Mouse (Mus musculus) adrenal gland, adult 8-10 months (tissue): ENCODE data around the gene 1700012B09Rik. TPM values are rescaled to one million over a fixed set of nuclear protein-coding genes. Genes with fewer than 3 reads are reported as not detected.

ENCODE experiments used
- DNase-seq: peaks from one replicate; pipeline ENCODE4 v3.0.0; 2022
- total RNA-seq, 4 experiments: library from RNA; stranded (reverse); gene quantifications; 2 replicates each; pipeline ENCODE4 v1.2.4; 2022

The 1700012B09Rik gene
- total RNA-seq, result not detected

GRCm38 (mm10) chr9:14770803-14771471 lies at the start of gene 1700012B09Rik:
1700012B09Rik (minus strand) TSS chr9:14771030.
- DNase-seq, result no peak

DNA sequence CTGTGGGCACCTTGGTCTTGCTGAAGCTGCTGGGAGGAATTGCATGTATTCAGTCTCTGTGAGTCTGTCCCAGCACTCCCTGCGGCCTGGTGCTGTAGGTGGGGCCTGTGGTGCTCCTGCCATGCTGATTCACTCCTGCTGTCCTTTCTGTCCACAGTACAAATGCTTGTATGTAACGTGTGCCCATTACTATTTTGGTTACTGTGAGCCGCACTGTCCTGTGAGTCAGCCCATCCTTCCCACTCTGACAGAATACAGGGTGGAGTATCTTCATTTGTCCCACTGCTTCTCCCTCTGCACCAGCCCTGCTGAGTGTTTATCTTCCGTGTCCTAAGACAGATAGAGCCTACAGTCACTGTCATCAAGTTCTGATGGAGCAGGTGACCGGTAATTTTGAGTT lies 39.3 kb upstream of the 1700012B09Rik start:
- no peak for DNase-seq

GRCm38 (mm10) chr9:14806786-14807185 lies 36.0 kb upstream of the 1700012B09Rik start:
- DNase-seq, result no peak

DNA sequence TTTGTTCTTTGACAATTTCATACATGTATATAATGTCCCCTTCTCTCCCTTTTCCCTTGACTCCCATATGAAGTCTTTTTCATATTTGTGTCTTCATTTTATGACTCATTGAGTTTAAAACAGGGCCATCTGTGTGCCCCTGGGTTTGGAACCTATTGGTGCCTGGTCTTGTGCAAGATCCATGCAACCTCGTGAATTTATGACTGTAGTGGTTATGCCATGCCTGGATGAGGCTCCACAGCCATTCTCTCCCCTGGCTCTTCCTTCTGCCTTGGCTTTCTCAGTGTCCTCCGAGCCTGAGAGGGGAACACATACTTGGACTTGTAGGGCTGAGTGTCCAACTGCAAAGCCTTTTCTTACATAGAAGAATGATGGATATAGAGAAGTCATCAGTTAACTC lies 34.9 kb upstream of the 1700012B09Rik start:
- DNase-seq, result peak; percentile 19

- no peak for DNase-seq
These were observed 16.5 kb upstream of the 1700012B09Rik start for GRCm38 (mm10) chr9:14787356-14787755.

DNA sequence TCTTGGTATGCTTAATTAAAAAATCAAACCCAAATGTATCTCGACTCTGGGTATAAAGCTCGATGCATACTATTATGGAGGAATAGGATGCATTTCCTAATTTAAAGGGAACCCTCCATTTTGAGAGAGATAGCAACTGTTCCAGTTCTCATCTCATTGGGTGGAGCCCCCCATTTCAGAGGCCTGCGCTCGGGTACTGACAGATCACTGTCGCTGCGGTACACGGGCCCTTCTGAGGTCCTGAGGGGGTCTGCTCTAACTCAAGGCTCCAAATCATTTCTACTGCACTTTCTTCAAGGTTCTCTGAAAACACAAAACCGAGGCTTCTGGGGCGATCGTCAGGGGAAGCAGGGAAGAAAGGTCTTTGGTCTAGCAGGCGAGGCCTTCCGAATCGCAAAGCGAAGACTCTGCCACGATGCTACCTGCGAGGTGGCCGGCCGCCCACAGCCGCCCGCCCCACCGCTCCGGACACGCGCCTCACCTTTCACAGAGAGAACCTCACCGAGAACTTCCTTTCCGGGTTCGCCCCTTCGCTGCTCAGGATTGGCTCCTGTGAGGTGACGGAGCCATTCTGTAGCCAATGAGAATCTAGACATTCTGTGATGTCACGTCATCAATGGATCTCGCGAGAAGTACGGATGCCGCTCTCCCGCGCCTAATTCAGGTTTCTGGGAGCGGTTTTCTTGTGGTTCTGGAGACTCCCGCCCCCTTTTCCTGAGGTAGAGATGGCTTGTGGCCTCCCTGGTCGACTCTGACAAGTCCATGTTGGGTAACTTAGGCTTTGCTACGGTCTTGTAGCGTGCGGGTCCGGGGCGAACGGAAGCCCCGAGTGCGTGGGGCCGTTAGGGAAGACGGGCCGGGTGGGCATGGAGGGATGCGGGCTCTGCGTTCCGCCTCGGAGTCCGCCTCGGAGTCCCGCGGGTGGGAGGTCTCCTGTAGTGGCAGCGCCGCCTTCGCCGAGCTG lies 13.5 kb upstream of the 1700012B09Rik start, which contains the start of the genes Mre11a and Ankrd49:
Gene Mre11a, plus strand, starts transcription at position 616 of the 964 bp plus-strand sequence.
Gene Ankrd49, minus strand, starts transcription at position 818 of the 964 bp plus-strand sequence.
- DNase-seq, result peak; percentile 93

DNA sequence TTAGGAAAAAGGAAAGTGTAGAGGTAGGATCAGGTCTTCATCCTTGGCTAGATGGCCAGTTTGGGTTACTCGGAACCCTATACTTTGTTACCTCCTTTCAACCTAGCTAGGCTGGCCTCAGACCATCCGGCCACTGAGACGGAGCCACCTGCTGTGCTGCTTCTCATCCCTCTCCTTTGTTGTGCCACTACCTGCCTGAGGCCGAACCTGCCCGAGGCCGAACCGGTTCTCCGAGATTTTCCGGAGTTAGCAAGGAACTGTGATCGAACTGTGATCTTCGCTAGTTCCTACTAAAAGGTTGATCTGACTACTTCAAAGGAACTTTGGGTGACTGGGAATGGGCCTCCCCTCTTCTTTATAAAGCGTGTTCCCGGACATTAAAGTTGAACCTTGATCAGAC lies 7.5 kb upstream of the 1700012B09Rik start:
- no peak for DNase-seq

- no peak for DNase-seq
These were observed 3.0 kb upstream of the 1700012B09Rik start for GRCm38 (mm10) chr9:14773813-14774212.

DNA sequence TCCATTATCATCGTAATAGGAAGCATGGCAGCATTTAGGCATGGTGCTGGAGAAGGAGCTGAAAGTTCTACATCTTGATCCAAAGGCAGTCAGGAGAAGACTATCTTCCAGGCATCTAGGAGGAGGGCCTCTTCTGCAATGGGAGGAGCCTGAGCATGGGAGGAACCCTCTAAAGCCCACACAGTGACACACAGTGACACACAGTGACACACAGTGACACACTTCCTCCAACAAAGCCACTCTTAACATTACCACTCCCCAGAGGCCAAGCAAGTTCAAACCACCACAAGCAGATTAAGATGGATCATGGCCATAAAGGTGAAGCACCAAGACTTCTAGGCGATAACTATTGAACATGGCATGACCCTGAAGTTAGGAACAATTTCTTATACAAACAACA lies 1.2 kb upstream of the 1700012B09Rik start:
- DNase-seq, result no peak

- DNase-seq, result no peak
These were observed 1.0 kb downstream of the 1700012B09Rik start for GRCm38 (mm10) chr9:14769811-14770210.

DNA sequence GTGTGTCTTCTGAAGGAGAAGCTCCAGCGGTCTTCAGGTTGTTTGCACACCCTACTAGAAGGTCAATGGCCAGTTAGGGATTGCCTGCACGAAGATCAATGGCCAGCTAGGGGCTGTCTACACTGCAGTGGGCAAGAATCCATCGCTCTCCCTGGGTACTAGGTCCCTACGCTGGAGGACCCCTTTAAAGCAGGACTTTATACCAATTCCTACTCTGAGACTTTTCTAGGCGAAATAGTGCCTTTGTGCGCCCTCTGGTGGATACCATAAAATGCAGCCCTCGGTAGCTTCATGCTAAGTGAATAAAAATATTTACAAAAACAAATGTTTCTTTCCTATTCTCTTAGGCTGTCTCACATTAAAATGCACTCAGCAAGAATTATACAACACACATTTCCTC lies 6.1 kb downstream of the 1700012B09Rik start:
- DNase-seq, result no peak

DNA sequence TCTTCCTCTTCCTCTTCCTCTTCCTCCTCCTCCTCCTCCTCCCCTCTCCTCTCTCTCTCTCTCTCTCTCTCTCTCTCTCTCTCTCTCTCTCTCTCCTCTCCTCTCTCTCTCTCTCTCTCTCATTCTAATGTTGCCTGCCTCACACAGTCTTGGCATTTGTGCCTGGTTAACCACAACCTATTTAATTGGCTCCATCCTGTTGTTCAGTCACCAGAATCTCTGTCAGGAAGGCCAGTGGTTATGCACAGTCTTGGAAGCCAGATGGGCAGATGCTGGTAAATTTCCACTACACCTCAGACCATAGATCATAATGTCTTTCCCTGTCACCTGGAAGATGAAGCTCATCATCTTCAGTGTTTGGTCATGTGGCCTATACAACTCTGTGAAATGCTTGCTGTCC lies 11.6 kb downstream of the 1700012B09Rik start:
- no peak for DNase-seq

DNA sequence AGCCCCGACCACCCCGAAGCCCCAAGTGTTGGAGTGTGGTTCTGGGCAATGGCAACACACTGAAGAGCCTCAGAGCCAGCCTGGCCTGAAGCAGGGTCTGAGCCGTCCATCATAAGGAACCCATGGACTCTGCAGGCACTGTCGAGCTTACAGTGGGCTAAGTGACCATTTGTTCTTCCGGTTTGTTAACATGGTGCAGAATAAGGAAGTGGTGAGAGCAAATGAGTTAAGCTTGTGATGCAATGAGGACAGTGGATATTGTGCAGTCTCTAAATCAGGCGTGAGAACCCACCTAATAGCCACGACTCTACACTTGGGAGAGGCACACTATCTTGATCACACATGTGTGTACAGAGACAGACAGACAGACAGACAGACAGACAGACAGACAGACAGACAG lies 12.2 kb downstream of the 1700012B09Rik start:
- DNase-seq, result no peak

DNA sequence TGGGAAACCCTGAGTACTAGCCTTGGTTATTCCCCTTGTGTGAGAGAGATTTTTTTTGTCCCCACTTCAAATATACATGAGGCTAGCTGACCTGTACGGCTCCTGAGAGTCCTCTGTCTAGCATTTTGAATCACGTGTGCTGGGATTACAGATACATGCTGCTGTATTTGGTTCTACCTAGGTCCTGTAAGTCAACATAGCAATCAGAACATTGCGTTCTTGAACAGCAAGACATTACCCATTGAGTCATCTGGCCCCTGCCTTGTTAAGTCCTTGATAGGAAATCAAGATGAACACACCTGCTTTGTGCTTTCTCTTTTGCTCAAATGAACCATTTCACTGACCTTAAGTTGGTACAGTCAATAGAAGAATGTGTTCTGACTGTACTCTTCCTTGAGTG lies 16.4 kb downstream of the 1700012B09Rik start:
- no peak for DNase-seq

DNA sequence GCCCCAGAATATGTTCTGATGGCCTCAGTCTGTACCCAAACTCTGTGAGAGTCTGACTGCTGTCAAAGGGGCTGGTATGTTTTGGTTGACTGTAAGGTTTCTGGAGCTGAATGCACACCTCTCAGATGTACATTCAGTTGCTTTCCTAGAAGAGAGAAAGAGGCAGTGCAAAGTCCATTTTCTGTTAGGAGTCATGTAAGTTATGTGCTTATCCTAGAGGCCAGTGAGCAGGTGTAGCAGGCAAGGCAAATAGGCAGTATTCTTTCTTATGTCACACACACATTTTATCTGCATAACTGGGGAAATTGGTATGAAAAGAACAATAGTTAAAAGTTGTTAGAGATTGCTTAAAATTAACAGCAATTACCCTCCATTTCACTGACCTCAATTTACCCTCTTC lies 16.9 kb downstream of the 1700012B09Rik start:
- no peak for DNase-seq

DNA sequence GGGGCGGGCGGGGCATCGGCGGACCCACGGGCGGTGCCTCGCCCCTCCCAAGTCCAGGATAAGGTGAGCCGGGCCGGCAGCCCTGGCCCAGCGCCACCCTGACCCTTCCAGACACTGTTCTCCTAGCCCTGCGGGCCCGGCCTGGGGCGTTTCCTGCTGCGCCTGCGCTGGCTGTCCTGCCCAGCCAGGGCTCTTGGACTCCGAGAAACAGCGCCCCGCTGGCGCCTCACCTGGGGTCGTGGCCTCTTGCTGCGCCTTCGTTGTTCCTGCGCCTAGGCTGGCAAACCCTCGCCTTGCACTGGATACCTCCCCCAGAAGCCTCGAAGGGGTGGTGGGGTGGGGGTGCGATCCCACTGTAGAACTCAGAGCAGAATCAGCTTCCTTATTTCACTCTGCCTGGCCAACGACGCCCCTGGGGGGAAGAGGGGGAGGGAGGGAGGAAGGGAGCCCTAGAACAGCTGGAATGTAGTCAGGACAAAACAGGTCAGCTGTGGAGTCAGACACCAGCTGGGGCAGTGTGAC lies 18.8 kb downstream of the 1700012B09Rik start, which contains the start of gene Fut4:
Gene Fut4, minus strand, starts transcription at position 393 of the 522 bp plus-strand sequence.
- peak; percentile 30 for DNase-seq

GRCm38 (mm10) chr9:14751503-14752000 lies 19.3 kb downstream of the 1700012B09Rik start:
- no peak for DNase-seq

GRCm38 (mm10) chr9:14750901-14751502 lies 19.8 kb downstream of the 1700012B09Rik start:
- peak; percentile 10 for DNase-seq

DNA sequence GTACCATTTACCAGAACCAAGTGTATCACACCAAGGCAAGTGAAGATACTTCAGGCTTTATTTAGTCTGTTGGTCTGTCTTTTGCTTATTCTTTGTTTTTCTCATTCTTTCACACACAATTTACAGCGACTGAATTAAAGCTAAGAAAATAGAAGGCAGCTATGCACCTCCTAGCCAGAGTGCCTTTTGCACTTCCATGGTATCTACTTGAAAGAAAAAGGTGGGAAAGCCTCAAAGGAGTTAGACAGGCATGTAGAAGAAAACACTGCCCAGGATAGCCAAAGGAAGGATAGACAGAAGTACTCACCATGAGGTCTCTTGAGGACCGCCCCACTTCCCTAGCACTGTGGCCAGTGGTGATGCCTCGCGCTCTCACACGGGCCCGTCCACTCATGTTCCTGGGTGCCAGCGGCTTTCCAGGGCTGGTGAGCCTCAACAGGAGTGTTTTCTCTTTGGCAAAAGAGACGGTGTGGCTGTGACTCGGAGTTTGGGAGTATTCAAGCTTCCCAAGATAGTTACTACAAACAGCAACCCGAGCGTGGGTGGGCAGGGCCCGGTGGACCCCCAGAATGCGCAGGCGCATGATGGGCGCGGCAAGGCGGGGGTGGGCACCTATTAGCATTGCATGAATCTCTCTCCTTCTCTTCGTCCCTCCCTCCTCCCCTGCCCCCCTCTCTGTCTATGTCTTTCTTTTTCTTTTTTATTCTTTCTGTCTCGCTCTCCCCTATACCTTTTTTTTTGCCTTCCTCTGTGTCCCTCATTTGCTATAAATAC lies 30.5 kb downstream of the 1700012B09Rik start, which contains the start of gene Piwil4:
Gene Piwil4, minus strand, starts transcription at position 583 of the 774 bp plus-strand sequence.
- DNase-seq, result no peak

- peak; percentile 23 for DNase-seq
These were observed 31.2 kb downstream of the 1700012B09Rik start for GRCm38 (mm10) chr9:14739498-14740150.
